Mouse (Mus musculus) bone marrow macrophage, adult 2 months (primary cell): ENCODE measurements around the gene Timm22. TPM values are rescaled to one million over a fixed set of nuclear protein-coding genes. Genes with fewer than 3 reads are reported as not detected.

ENCODE experiments used
- H3K27ac ChIP-seq: 2 replicates; pipeline ENCODE4 v1.5.1; 2012; ENCODE audit warnings: low read depth, low read length; ENCODE audit not compliant: insufficient read depth
- H3K4me1 ChIP-seq: 2 replicates; pipeline ENCODE4 v1.6.1; 2012; ENCODE audit warnings: low read length; ENCODE audit not compliant: control insufficient read depth, insufficient read depth
- H3K4me3 ChIP-seq: 2 replicates; pipeline ENCODE4 v1.5.1; 2012; ENCODE audit warnings: mild to moderate bottlenecking, low read length, moderate library complexity; ENCODE audit not compliant: insufficient read depth
- CTCF ChIP-seq: IDR thresholded peaks from 2 replicates; pipeline ENCODE4 v1.5.1; 2012; ENCODE audit warnings: low read depth, mild to moderate bottlenecking, low read length, moderate library complexity
- POLR2A ChIP-seq: IDR thresholded peaks from 2 replicates; pipeline ENCODE4 v1.6.1; 2012; ENCODE audit warnings: mild to moderate bottlenecking, low read depth, low read length, borderline replicate concordance
- polyA plus RNA-seq: library from polyadenylated mRNA; stranded (reverse); fragments of >200 nt; gene quantifications from 2 replicates; pipeline ENCODE4 v1.2.4, GENCODE M21; 2012; ENCODE audit not compliant: missing spikeins, insufficient read depth, insufficient read length

Timm22 gene
- polyA plus RNA-seq, 1 experiment: 15.1 TPM

DNA sequence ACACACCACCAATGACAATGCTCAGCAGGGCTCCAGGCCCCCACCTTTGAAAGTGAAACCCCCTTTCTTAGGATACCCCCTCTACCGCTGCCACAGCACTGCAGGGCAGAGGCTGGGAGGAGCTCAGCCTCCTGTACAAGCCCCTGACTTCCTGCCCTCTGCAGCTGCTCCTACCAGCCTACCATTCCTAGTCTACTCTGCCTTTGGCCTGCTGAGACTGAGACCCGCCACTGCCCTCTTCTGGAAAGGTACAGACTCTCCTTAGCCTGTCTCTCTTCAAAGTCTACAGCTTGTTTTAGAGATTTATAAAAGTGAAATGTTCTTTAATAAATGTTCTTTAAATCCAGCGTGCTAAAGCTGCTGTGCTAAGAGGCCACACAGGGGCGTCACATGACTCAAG lies 22.3 kb downstream of the Timm22 start:
- Histone ChIP-seq H3K4me3 (no peak overlapping the region), H3K4me1 (no peaks in the 10 kb centered on the region), H3K27ac (no peak overlapping the region)
- TF ChIP-seq POLR2A: no peak
- TF ChIP-seq CTCF: 0 out of 2 replicates have a peak, but pooled peaks have one; percentile 11

DNA sequence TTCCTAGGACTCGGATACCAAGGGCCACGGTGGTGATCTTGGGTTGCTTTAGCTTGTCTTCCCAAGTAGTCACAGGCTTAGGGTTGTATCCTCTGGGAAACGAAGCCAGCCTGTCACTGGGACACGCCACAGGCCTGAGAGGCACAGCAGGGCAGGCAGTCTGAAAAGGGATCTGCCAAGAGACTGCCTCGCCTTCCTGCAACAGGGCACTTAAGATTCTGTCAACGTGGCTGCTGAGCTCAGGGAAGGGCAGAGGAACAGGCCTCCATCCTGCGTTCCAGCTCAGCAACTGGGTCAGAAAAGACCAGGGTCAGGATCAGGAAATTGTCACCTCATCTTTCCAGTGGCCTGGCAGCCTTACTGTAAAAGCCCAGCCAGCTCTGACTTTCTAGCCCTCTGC lies 22.8 kb downstream of the Timm22 start:
- no peaks in the 10 kb centered on the region for H3K4me1 ChIP-seq
- no peak overlapping the region for H3K27ac ChIP-seq
- no peak overlapping the region for H3K4me3 ChIP-seq
- no peak for TF ChIP-seq CTCF
- no peak for TF ChIP-seq POLR2A

DNA sequence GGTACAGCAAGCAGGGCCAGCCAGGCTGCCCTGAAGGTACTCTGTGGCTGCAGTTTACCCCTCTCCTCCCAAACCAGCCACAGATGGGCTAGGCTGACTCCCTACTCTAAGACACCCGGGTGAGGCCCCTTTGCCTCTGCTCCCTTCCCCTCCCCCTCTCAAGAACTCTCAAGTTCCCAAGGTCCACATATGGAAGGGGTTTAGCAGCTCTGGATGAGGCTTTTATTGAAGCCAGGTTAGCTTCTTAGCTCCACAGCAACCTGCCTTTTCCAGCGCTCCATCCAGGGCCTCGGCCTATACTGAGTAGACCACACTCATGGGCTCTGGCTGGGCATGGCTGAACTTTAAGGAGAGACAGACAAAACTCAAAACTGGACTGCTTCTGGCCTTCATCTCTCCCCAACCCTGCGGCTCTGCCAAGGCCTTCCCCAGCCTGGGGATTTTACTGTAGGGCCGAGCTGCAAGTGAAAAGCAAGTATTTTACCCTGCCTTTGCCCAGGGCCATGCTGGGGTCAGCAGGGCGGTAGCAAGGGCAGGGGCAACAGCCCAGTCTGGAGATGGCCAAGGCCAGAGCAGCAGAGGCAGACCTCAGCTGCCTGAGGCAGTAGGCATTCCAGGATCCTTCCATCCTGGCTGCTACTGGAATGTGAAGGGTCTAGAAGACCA lies 23.3 kb downstream of the Timm22 start:
- H3K4me1 ChIP-seq: no peaks in the 10 kb centered on the region
- TF ChIP-seq POLR2A (no peak), CTCF (no peak)
- no peak overlapping the region for H3K27ac ChIP-seq
- no peak overlapping the region for H3K4me3 ChIP-seq

DNA sequence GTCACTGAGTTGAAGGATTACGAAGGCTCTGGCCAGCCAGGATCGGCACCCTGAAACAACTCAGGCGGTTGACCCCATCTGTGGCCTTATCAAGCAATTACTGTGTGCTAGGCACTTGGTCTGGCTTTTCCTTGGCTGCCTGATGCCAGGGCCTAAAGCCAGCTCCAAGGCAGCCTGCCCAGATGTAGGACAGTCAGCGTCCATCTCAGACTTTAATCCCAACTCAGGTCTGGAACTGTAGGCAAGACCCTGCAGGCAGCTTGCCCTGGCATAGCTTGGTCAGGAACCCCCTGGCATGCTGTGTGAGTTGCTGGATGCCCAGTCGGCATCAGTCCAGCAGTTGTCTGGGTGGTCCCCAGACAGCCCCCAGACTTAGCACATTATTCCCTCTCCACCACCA lies 29.3 kb downstream of the Timm22 start:
- TF ChIP-seq POLR2A: no peak
- no peak for TF ChIP-seq CTCF
- H3K4me1 ChIP-seq: peaks cover 18% of the 10 kb centered on the region
- H3K4me3 ChIP-seq: no peak overlapping the region
- no peak overlapping the region for H3K27ac ChIP-seq

DNA sequence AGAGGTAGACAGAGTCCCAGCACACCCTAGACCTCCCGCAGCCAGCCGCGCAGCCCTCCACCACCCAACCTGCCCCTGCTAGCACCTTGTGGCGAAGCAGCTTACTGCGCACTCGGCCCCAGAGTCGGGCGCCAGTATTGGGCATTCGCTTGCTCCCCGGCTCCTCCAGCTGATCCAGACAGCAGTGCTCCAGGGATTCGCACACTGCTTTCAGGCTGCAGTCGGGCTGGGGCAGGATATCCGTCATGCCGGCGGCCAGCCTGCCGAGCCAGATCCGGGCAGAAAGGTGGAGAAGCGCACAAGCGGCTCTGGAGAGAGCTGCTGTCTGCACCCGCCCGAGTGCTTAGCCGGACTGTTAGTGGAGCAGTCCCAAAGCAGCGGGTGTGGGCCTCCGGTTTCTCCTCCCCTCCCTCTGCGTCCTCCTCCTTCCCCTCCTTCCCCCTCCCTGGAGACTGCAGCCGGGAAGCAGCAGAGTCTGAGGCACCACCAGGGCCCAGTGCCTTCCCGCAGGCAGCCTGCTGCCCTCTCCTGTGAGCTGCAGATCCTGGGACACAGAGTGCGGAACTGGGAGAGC lies 30.2 kb downstream of the Timm22 start:
- TF ChIP-seq CTCF (no peak), POLR2A (no peak)
- Histone ChIP-seq H3K27ac (no peak overlapping the region), H3K4me3 (no peak overlapping the region), H3K4me1 (peaks cover 20% of the 10 kb centered on the region)

DNA sequence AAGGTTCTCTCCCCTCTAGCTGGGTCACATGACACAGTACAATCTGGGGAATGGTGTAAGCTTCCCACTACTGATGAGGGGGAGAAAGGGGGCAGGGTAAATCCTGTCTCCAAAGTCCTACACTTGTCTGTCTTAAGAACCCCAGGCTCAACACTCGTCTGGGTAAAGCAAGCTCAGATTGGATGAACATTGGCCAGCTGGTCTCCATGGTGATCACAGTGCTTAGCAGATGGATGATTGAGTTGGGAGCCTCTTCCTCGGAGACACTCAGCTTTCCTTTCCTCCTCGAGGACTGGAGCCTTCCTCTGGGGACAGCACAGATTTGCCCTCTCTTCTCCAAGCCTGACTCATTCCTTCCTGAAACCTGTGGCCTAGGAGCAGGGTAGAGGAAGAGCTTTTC lies 32.9 kb downstream of the Timm22 start:
- peaks cover 20% of the 10 kb centered on the region for H3K4me1 ChIP-seq
- no peak overlapping the region for H3K4me3 ChIP-seq
- TF ChIP-seq CTCF: no peak

DNA sequence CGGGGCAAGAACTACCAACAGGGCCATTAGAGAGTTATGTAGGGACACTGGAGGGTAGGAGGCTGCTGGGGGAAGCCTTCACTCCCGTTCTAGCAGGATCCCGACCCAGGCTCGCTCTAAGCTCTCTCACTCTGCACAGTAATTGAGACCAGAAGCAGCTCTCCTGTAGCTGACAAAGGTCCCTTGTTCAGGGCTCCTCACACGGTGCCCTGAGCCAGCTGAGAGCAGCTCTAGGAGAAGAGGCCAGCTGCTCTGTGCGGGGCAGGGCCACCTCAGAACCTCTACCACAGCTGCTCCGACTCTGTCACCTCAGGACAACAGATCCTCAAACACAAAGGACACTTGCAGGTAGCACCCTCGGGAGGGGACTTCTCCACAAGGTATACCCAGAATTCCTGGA lies 38.7 kb downstream of the Timm22 start:
- TF ChIP-seq POLR2A (no peak), CTCF (no peak)
- Histone ChIP-seq H3K27ac (no peak overlapping the region), H3K4me3 (no peak overlapping the region), H3K4me1 (peaks cover 6% of the 10 kb centered on the region)

More for the DNA sequence above, 32.9 kb downstream of the Timm22 start:
- H3K27ac ChIP-seq: peak overlapping the region; percentile 18

DNA sequence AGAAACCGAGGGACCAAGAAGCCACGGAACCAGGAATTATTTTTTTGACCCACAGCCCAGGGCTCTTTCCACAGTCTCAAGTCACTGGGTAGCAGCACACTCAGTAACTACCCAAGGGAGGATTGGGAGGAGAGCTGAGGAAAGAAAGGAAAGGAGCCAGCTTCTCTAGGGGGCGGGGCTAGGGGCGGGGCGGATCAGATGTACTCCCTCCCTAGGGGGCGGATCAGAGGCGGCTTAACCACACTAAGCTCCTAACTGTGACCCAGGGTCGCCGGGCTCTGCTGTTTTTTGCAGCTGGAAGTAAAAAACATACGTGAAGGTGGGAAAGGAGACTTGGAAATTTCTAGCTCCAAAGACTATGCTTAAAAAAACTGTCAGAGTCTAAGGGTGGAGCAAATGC lies 39.5 kb downstream of the Timm22 start:
- Histone ChIP-seq H3K4me3 (no peak overlapping the region), H3K4me1 (no peaks in the 10 kb centered on the region), H3K27ac (no peak overlapping the region)
- TF ChIP-seq POLR2A (no peak), CTCF (no peak)

DNA sequence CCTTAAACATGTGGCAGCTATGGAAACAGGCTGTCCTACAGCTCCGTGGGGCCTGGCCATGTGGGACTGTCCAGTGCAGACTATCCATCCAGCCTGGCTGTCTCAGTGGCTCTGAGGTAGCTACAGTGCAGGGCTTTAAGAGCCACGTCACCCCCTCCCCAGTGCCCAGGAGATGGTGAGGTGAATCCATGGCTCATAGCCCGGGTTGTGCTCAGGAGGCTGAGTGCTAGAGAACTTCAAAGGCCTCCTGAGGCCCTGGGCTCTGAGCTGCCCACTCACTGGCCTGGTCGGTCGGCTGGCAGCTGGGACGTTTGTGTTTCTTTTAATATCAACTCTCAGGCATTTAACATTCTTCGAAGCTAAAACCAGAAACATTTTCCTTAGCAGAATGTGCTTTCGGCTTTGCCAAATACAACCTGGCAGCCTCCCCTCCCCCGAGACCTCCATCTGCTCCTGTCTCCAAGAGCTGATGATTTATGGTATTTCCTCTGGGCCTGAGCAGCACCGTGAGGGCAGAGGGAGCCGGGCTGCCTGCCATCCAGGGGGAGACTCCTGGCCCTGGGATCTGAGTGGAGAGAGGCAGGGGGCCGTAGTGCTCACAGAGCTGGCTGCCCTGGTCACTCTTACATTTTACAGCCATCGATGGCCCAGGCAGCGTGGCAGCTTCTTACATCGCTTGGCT lies 42.9 kb downstream of the Timm22 start:
- Histone ChIP-seq H3K4me3 (no peak overlapping the region), H3K27ac (no peak overlapping the region), H3K4me1 (no peaks in the 10 kb centered on the region)
- TF ChIP-seq POLR2A (no peak), CTCF (no peak)

DNA sequence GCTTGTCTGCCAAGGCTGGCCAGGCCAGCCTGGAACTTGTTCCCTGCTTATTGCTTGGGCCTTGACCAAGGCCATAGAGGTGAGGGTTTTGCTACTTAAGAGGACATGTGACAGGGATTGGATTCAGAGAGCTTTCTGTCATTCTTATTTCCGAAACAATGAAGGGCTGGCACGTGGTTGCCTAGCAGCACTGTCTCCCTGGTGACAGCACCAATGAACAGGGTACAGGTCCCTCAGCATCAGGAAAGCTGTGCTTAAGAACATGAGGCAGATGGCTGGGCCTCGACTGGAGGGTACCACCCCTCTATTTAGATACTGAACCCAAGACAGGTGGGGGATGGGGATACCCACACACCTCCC lies 43.4 kb downstream of the Timm22 start:
- no peaks in the 10 kb centered on the region for H3K4me1 ChIP-seq
- TF ChIP-seq CTCF: no peak
- TF ChIP-seq POLR2A: no peak
- no peak overlapping the region for H3K27ac ChIP-seq
- no peak overlapping the region for H3K4me3 ChIP-seq
